Mouse (Mus musculus) heart, adult 2 months (tissue): ENCODE results near the gene Nhlrc1.

Experiments
- CTCF ChIP-seq: fragments of 200-600 bp; IDR thresholded peaks from 2 replicates; pipeline ENCODE4 v1.8.1; 2022; ENCODE audit warnings: antibody characterized with exemption, mild to moderate bottlenecking, moderate library complexity
- EP300 ChIP-seq: fragments of 200-500 bp; IDR thresholded peaks from 2 replicates; pipeline ENCODE4 v1.6.1; 2011; ENCODE audit warnings: low read depth, low read length, control low read depth; ENCODE audit not compliant: insufficient read depth
- POLR2A ChIP-seq: fragments of 200-500 bp; IDR thresholded peaks from 2 replicates; pipeline ENCODE4 v1.6.1; 2011; ENCODE audit warnings: mild to moderate bottlenecking, low read depth, low read length, control low read depth; ENCODE audit not compliant: insufficient read depth

- TF ChIP-seq CTCF, result no peak
- no peak for TF ChIP-seq POLR2A
- no peak for TF ChIP-seq EP300
Observed at GRCm38 (mm10) chr13:47043833-47044616, 29.4 kb upstream of the Nhlrc1 start.
